Comparison of ENCODE assay signal across 11 mouse cellular contexts in the genomic region with DNA sequence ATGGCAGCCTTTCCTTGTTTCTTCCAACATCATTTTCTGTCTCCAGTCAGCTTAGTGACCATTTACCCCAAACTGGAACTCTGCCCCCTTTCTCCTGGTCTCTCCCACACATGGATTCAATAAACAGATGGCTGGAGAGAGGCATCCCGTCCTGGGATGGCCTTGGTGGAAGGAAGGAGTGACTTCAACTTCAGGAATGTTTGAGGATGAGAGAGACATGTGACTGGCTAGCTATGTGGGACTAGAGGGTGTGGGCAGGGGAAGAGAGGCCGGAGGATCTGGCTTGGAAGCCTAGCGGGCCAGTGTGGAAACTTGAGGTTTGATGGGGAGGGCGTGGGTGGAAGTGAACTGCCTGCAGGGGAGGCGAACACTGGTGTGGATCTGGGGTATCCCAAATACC. TPM values are rescaled to one million over a fixed set of nuclear protein-coding genes. Genes with fewer than 3 reads are reported as not detected.
A peak's percentile ranks its signal among the peaks of the same experiment; 100 is the strongest.
DNase-seq lines count a peak whose midpoint lies in the region; ATAC-seq and TF ChIP-seq lines count a peak whose summit lies in the region.
"Had no signal": no experiment of that assay in that cellular context is flagged by ENCODE, and none has a peak within 500 bp of the region (broad histone marks: within the 10 kb centered on the region; RNA-seq: fewer than 3 reads in every experiment).

No protein-coding gene starts in this region.

- H3K4me1 ChIP-seq in heart, postnatal 0 days (ENCODE audit: control insufficient read depth, insufficient read depth), result peaks cover 57% of the 10 kb centered on the region
- peaks cover 47% of the 10 kb centered on the region for H3K4me1 ChIP-seq in midbrain, embryonic 11.5 days (ENCODE audit: control insufficient read depth, insufficient read depth, low read length)

- TF ChIP-seq EP300 in heart, postnatal 0 days (IDR thresholded peaks at IDR 0.05; ENCODE audit: low read depth), result no peak

- no peak overlapping the region for H3K4me3 ChIP-seq in heart, postnatal 0 days (ENCODE audit: low read depth, low read length)
- no peak overlapping the region for H3K4me3 ChIP-seq in midbrain, embryonic 11.5 days (ENCODE audit: low read depth, low read length)
- H3K4me3 ChIP-seq: hindbrain, embryonic 12.5 days; limb, embryonic 13.5 days had no signal

- peak; percentile 98 for DNase-seq in heart, adult 11 months
- DNase-seq in heart, postnatal 36 days, result no peak
- DNase-seq in urinary bladder, postnatal 14 days (ENCODE audit: low spot score), result peak; percentile 57
- no peak for DNase-seq in urinary bladder, postnatal 25 days (ENCODE audit: low spot score)
- DNase-seq in heart, postnatal 0 days (ENCODE audit: low spot score), result peak; percentile 63
- no peak for DNase-seq in left cerebral cortex, postnatal 4 days
- no peak for DNase-seq in c-Kit-positive CD71-positive TER-119-positive erythroid progenitor cells, embryonic 14.5 days (ENCODE audit: low spot score)
- DNase-seq in midbrain, embryonic 11.5 days (ENCODE audit: low spot score, missing footprints), result no peak
- DNase-seq: embryo, embryonic 11 days had no signal

- H3K36me3 ChIP-seq in heart, postnatal 0 days (replicated peaks; ENCODE audit: control insufficient read depth, insufficient read depth, low read length), result no peaks in the 10 kb centered on the region
- no peaks in the 10 kb centered on the region for H3K36me3 ChIP-seq in midbrain, embryonic 11.5 days (ENCODE audit: control insufficient read depth, insufficient read depth, low read length)
- H3K36me3 ChIP-seq: hindbrain, embryonic 12.5 days; limb, embryonic 13.5 days had no signal

- ATAC-seq in heart, postnatal 0 days (ENCODE audit: insufficient read depth, low read depth), result peak; percentile 21; the same call in 1 of the 2 replicates
- ATAC-seq in midbrain, embryonic 11.5 days (ENCODE audit: low FRiP score), result no peak

- H3K27ac ChIP-seq in heart, postnatal 0 days (ENCODE audit: low read depth), result peak overlapping the region; percentile 49; the same call in 1 of the 2 replicates
- no peak overlapping the region for H3K27ac ChIP-seq in midbrain, embryonic 11.5 days (ENCODE audit: low read depth, low read length)

- intact Hi-C loops in heart, postnatal 36 days (cut with DNase I), result no loop called here
- intact Hi-C loops in left cerebral cortex, postnatal 4 days (cut with DNase I), result no loop called here

- H3K27me3 ChIP-seq in heart, postnatal 0 days (ENCODE audit: control insufficient read depth, insufficient read depth, low read length), result no peaks in the 10 kb centered on the region
- no peaks in the 10 kb centered on the region for H3K27me3 ChIP-seq in midbrain, embryonic 11.5 days (ENCODE audit: control insufficient read depth, insufficient read depth, low read length)
- H3K27me3 ChIP-seq: hindbrain, embryonic 12.5 days; limb, embryonic 13.5 days had no signal

- H3K9ac ChIP-seq in heart, postnatal 0 days (replicated peaks; ENCODE audit: low read depth, low read length), result no peak overlapping the region
- no peak overlapping the region for H3K9ac ChIP-seq in midbrain, embryonic 11.5 days (ENCODE audit: low read length)
- H3K9ac ChIP-seq: hindbrain, embryonic 12.5 days; limb, embryonic 13.5 days had no signal

- 51% methylated on average over 5 of the region's 5 CpGs for WGBS in heart, postnatal 0 days
- WGBS in midbrain, embryonic 11.5 days, result 77% methylated on average over 5 of the region's 5 CpGs

- H3K9me3 ChIP-seq in heart, postnatal 0 days (replicated peaks; ENCODE audit: control insufficient read depth, low read length), result no peaks in the 10 kb centered on the region
- H3K9me3 ChIP-seq in midbrain, embryonic 11.5 days (ENCODE audit: control insufficient read depth, low read length), result no peaks in the 10 kb centered on the region
- H3K9me3 ChIP-seq: hindbrain, embryonic 12.5 days; limb, embryonic 13.5 days had no signal

- no peak for TF ChIP-seq CTCF in heart, postnatal 0 days (IDR thresholded peaks at IDR 0.05; ENCODE audit: low read depth)

- no peak overlapping the region for H3K4me2 ChIP-seq in heart, postnatal 0 days (ENCODE audit: low read depth, low read length)
- H3K4me2 ChIP-seq in midbrain, embryonic 11.5 days, result no peak overlapping the region
- H3K4me2 ChIP-seq: hindbrain, embryonic 12.5 days; limb, embryonic 13.5 days had no signal

RNA-seq across cellular contexts. Expression of a gene that starts 11.1 kb away (rescaled TPM):
- 10 to 100 TPM; 18.1 to 21.1 TPM for total RNA-seq in heart, postnatal 36 days (2021)
- 6.3 and 17.9 TPM in 2 replicates for total RNA-seq in heart, postnatal 0 days (2014; rRNA removed; ENCODE audit: low replicate concordance)
- polyA plus RNA-seq in heart, postnatal 0 days (2015; fragmentation: Nextera tagmentation; extraction: Ambion mirVana), result 20.0 and 21.7 TPM in 2 replicates
- total RNA-seq in left cerebral cortex, postnatal 4 days (2021), result 10 to 100 TPM; 17.5 to 17.9 TPM
- polyA plus RNA-seq in midbrain, embryonic 11.5 days (2014; fragmentation: Nextera tagmentation; extraction: Ambion mirVana), result 27.4 and 31.6 TPM in 2 replicates

RNA-seq across cellular contexts. Expression of a gene that starts 26.3 kb away (rescaled TPM):
- 10 to 100 TPM; 40.0 to 41.1 TPM for total RNA-seq in heart, postnatal 36 days (2021)
- 39.2 and 63.2 TPM in 2 replicates for total RNA-seq in heart, postnatal 0 days (2014; rRNA removed; ENCODE audit: low replicate concordance)
- 77.1 and 77.6 TPM in 2 replicates for polyA plus RNA-seq in heart, postnatal 0 days (2015; fragmentation: Nextera tagmentation; extraction: Ambion mirVana)
- 10 to 100 TPM; 26.8 to 29.4 TPM for total RNA-seq in left cerebral cortex, postnatal 4 days (2021)
- polyA plus RNA-seq in midbrain, embryonic 11.5 days (2014; fragmentation: Nextera tagmentation; extraction: Ambion mirVana), result 72.5 and 76.2 TPM in 2 replicates

RNA-seq across cellular contexts. Expression of a gene that starts 26.5 kb away (rescaled TPM):
- total RNA-seq in heart, postnatal 36 days (2021), result 10 to 100 TPM; 29.5 to 34.9 TPM
- total RNA-seq in heart, postnatal 0 days (2014; rRNA removed; ENCODE audit: low replicate concordance), result 24.8 and 29.6 TPM in 2 replicates
- 35.3 and 43.1 TPM in 2 replicates for polyA plus RNA-seq in heart, postnatal 0 days (2015; fragmentation: Nextera tagmentation; extraction: Ambion mirVana)
- total RNA-seq in left cerebral cortex, postnatal 4 days (2021), result 10 to 100 TPM; 35.7 to 39.9 TPM
- polyA plus RNA-seq in midbrain, embryonic 11.5 days (2014; fragmentation: Nextera tagmentation; extraction: Ambion mirVana), result 86.9 and 89.9 TPM in 2 replicates

RNA-seq across cellular contexts. Expression of a gene that starts 35.5 kb away (rescaled TPM):
- 10 to 100 TPM; 30.3 to 33.5 TPM for total RNA-seq in heart, postnatal 36 days (2021)
- 23.2 and 46.3 TPM in 2 replicates for total RNA-seq in heart, postnatal 0 days (2014; rRNA removed; ENCODE audit: low replicate concordance)
- 44.5 and 49.7 TPM in 2 replicates for polyA plus RNA-seq in heart, postnatal 0 days (2015; fragmentation: Nextera tagmentation; extraction: Ambion mirVana)
- total RNA-seq in left cerebral cortex, postnatal 4 days (2021), result 10 to 100 TPM; 55.9 to 58.5 TPM
- polyA plus RNA-seq in midbrain, embryonic 11.5 days (2014; fragmentation: Nextera tagmentation; extraction: Ambion mirVana), result 28.6 and 30.3 TPM in 2 replicates

RNA-seq across cellular contexts. Expression of a gene that starts 36.1 kb away (rescaled TPM):
- 100 to 1,000 TPM in 1 of 2 experiments, 10 to 100 TPM in 1; 94.5 to 116 TPM for total RNA-seq in heart, postnatal 36 days (2021)
- total RNA-seq in heart, postnatal 0 days (2014; rRNA removed; ENCODE audit: low replicate concordance), result 157 and 211 TPM in 2 replicates
- 349 and 359 TPM in 2 replicates for polyA plus RNA-seq in heart, postnatal 0 days (2015; fragmentation: Nextera tagmentation; extraction: Ambion mirVana)
- total RNA-seq in left cerebral cortex, postnatal 4 days (2021), result 100 to 1,000 TPM; 268 to 270 TPM
- 974 and 988 TPM in 2 replicates for polyA plus RNA-seq in midbrain, embryonic 11.5 days (2014; fragmentation: Nextera tagmentation; extraction: Ambion mirVana)

Comparison
In these comparisons a context has a peak if more than half of its experiments do, and no peak if none do; other contexts are left out.
1. DNase-seq: peak in heart, adult 11 months (single experiment), urinary bladder, postnatal 14 days (single experiment) and heart, postnatal 0 days (single experiment); none in heart, postnatal 36 days (0 of 2), urinary bladder, postnatal 25 days (single experiment), left cerebral cortex, postnatal 4 days (single experiment), c-Kit-positive CD71-positive TER-119-positive erythroid progenitor cells, embryonic 14.5 days (single experiment) and midbrain, embryonic 11.5 days (single experiment).